Mouse (Mus musculus) midbrain, embryonic 16.5 days (tissue): ENCODE results near the gene March9. TPM values are rescaled to one million over a fixed set of nuclear protein-coding genes. Genes with fewer than 3 reads are reported as not detected.

Experiments
- ATAC-seq: fragments of 200-750 bp; cut with Nextera tagmentation; 2 replicates; pipeline ENCODE4 v1.8.0; 2017; ENCODE audit warnings: moderate TSS enrichment
- H3K27ac ChIP-seq: fragments of 300-500 bp; sonication (generic); 2 replicates; pipeline ENCODE4 v1.5.1; 2014; ENCODE audit warnings: mild to moderate bottlenecking, low read length, mixed read lengths
- H3K27me3 ChIP-seq: fragments of 300-500 bp; sonication (generic); 2 replicates; pipeline ENCODE4 v1.6.1; 2014; ENCODE audit warnings: low read depth, low read length, mixed read lengths; ENCODE audit not compliant: control insufficient read depth, insufficient read depth
- H3K36me3 ChIP-seq: fragments of 300-500 bp; sonication (generic); 2 replicates; pipeline ENCODE4 v1.6.1; 2014; ENCODE audit warnings: mild to moderate bottlenecking, low read length, moderate library complexity, mixed read lengths; ENCODE audit not compliant: control insufficient read depth, insufficient read depth
- H3K4me1 ChIP-seq: fragments of 300-500 bp; sonication (generic); 2 replicates; pipeline ENCODE4 v1.6.1; 2014; ENCODE audit warnings: mild to moderate bottlenecking, low read length, mixed read lengths; ENCODE audit not compliant: control insufficient read depth, insufficient read depth
- H3K4me2 ChIP-seq: fragments of 300-500 bp; sonication (generic); 2 replicates; pipeline ENCODE4 v1.6.1; 2014; ENCODE audit warnings: mild to moderate bottlenecking, low read length, mixed read lengths
- H3K4me3 ChIP-seq: fragments of 300-500 bp; sonication (generic); 2 replicates; pipeline ENCODE4 v1.5.1; 2014; ENCODE audit warnings: low read depth, mild to moderate bottlenecking, low read length, moderate library complexity, mixed read lengths
- H3K9ac ChIP-seq: fragments of 300-500 bp; sonication (generic); 2 replicates; pipeline ENCODE4 v1.6.1; 2014; ENCODE audit warnings: low read depth, low read length, mixed read lengths
- H3K9me3 ChIP-seq: fragments of 300-500 bp; sonication (generic); replicated peaks from 2 replicates; pipeline ENCODE4 v1.6.1; 2014; ENCODE audit warnings: mild to moderate bottlenecking, low read length, mixed read lengths; ENCODE audit not compliant: control insufficient read depth, poor library complexity, severe bottlenecking
- WGBS: fragments of 180-500 bp; shearing (Covaris S2); extraction: QIAGEN DNeasy Blood & Tissue Kit; methylation state at CpG from one replicate; pipeline ENCODE4 v1.1.7; 2014; 5-methylcytosine and 5-hydroxymethylcytosine counted together
- polyA plus RNA-seq: library from polyadenylated mRNA; unstranded; fragments of >200 nt; fragmentation: Nextera tagmentation; extraction: Ambion mirVana; gene quantifications from 2 replicates; pipeline ENCODE4 v1.2.1, GENCODE M21; 2015

The March9 gene
- polyA plus RNA-seq, 1 experiment from 2014 or later, result 6.3 TPM

DNA sequence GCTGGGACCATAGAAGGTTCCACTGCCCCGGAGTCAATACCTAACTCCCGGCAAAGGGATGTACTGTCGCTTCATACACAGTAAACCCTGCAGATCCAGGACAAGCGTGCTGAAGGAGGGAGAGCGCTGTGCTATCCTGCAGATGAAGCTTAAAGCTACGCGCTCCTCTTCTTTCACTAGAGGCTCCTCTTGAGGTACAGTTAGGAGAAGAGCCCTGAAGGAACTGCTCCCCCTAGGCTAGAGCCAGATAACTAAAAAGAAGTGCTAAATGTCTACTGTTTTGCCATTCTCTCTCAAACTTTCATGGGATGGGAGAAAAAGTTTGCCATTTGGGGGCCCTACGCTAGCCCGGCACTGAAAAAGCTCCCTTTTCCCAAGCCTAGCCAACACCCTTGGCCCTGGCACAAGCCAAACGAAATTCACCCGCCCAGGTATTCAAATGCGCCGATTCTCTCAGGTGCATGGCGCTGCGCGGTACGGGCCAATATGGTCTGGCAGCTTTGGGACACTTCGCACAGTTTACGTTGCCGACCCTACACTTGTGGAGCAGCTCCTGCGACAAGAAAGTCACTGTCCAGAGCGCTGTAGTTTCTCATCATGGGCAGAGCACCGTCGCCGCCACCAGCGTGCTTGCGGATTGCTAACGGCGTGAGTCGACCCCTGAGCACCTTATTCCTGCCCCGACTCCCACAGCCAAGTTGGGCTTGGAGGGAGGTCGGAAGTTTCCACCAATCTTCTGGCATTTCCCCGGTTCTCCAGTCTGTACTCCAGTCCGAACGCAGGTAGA, 11.2 kb downstream of the March9 start:
- Histone ChIP-seq H3K4me2 (no peak overlapping the region), H3K36me3 (no peaks in the 10 kb centered on the region), H3K9me3 (no peaks in the 10 kb centered on the region), H3K4me1 (peaks cover 4% of the 10 kb centered on the region; the same call in 1 of the 2 replicates), H3K4me3 (no peak overlapping the region), H3K9ac (0 out of 2 replicates have a peak overlapping the region, but pooled peaks have one; percentile 21), H3K27ac (no peak overlapping the region), H3K27me3 (peaks cover 43% of the 10 kb centered on the region)
- ATAC-seq, result no peak
- WGBS, result 5% methylated on average over 35 of the region's 35 CpGs

DNA sequence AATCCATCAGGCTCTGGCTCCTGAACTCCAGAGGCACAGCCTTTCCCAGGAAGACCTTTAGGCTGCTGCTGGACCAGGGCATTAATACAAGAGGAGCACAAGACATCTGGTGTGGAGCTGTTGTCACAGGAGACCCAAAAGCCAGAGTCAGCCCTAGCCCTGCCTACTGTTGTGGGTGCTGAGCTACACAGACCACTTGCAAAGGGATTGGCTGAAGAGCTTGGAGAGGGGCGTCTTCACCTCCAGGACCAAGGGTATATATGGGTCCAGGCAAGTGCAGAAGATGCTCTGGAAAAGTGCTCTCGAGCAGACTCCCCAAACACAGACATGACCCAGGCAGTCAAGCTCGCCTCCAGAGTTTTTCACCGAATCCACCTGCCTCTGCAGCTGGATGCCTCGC, 12.0 kb downstream of the March9 start, which contains the start of gene Cyp27b1:
TSS of gene Cyp27b1 (plus strand) at position 297 of the 400 bp plus-strand sequence.
- Histone ChIP-seq H3K9ac (0 out of 2 replicates have a peak within 1 kb of the TSS, but pooled peaks have one; percentile 21), H3K27ac (no peak within 1 kb of the TSS), H3K36me3 (no peaks in the 10 kb centered on the region), H3K4me1 (peaks cover 4% of the 10 kb centered on the region; the same call in 1 of the 2 replicates), H3K4me3 (no peak within 1 kb of the TSS), H3K9me3 (no peaks in the 10 kb centered on the region), H3K27me3 (peaks cover 43% of the 10 kb centered on the region), H3K4me2 (no peak within 1 kb of the TSS)
- no peak for ATAC-seq
- 31% methylated on average over 5 of the region's 5 CpGs for WGBS

DNA sequence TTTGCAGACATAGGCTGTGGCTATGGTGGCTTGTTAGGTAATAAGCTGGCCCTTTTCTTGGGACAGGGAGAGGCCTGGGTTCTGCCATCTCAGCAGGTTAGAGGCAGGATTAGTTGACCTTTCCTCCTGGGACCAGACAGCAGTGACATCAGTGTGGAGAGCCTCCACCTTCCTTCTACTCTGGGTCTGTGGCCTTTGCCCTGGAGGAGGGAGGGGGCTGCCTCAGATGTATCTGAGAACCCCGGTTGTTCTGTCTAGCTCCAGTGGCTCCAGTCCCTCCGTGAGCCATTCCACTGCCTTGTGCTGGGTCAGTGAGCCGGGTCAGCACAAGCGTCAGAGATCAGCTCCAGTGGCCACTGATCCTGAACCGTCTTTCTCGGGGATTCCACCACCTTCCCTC, 16.8 kb downstream of the March9 start:
- Histone ChIP-seq H3K27me3 (peaks cover 12% of the 10 kb centered on the region), H3K4me3 (no peak overlapping the region), H3K27ac (no peak overlapping the region), H3K4me2 (no peak overlapping the region), H3K9ac (no peak overlapping the region), H3K9me3 (no peaks in the 10 kb centered on the region), H3K36me3 (no peaks in the 10 kb centered on the region), H3K4me1 (peaks cover 12% of the 10 kb centered on the region)
- no peak for ATAC-seq
- 52% methylated on average over 6 of the region's 6 CpGs for WGBS

DNA sequence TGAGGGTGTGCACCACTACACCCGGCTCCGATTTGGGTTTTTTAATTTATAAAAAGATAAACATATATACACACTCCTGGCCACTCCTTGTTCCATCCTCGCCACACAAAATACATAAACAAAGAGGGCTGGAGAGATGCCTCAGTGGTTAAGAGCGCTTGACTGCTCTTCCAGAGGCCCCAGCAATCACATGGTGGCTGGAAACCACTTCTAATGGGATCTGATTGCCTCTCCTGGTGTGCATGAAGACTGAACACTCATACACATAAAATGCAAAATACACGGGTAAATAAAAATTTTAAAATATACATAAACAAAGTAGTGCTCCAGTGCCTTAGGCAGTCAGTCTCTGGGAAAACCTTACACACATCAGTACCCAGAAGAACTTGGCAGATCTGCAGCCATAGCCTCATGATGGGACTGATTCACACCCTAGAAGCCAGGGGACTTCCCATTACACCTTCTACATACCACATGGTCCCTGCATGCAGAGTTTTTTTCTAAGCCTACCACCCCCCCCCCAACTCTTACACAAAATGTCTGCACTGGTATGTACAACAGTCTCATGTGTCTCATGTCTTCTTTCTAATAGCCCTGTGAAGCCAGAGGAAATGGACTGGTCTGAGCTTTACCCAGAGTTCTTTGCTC, 17.4 kb downstream of the March9 start:
- Histone ChIP-seq H3K9me3 (no peaks in the 10 kb centered on the region), H3K9ac (peak overlapping the region; percentile 79), H3K4me3 (peak overlapping the region; percentile 91), H3K27me3 (peaks cover 6% of the 10 kb centered on the region), H3K36me3 (no peaks in the 10 kb centered on the region), H3K4me2 (peak overlapping the region; percentile 97), H3K27ac (no peak overlapping the region), H3K4me1 (peaks cover 12% of the 10 kb centered on the region)
- 18% methylated on average over 5 of the region's 5 CpGs for WGBS
- no peak for ATAC-seq

DNA sequence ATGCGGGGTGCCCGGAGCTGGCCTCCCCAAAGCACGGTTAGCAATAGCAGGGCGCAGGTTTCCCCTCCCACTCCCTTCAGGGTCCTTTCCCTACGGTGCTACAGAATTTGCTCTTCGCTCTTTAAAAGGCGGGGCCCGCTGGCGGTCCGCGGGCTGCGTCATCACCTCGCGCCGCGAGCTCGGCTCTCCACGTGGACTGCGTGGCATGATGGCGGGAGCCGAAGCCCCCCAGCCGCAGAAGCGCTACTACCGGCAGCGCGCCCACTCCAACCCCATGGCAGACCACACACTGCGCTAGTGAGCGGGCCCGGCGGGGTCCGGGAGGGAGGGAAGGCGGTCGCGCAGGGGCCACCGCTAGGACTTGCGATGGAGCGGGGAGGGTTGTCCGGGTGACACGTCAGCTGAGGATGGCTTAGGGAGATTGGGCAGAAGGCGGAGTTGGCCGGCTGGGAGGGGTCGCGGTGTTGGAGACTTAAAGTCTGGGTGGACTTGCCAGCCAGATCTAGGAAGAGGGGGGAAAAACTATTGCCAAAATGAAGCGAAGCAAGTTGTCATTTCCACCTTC, 18.1 kb downstream of the March9 start:
- WGBS, result under 1% methylated on average over 44 of the region's 44 CpGs
- peak overlapping the region; percentile 97 for H3K4me2 ChIP-seq
- peak overlapping the region; percentile 91 for H3K4me3 ChIP-seq
- peak; percentile 87 for ATAC-seq
- H3K27me3 ChIP-seq, result peaks cover 4% of the 10 kb centered on the region
- no peaks in the 10 kb centered on the region for H3K9me3 ChIP-seq
- no peaks in the 10 kb centered on the region for H3K36me3 ChIP-seq
- peak overlapping the region; percentile 63 for H3K27ac ChIP-seq
- peaks cover 12% of the 10 kb centered on the region for H3K4me1 ChIP-seq
- peak overlapping the region; percentile 79 for H3K9ac ChIP-seq

DNA sequence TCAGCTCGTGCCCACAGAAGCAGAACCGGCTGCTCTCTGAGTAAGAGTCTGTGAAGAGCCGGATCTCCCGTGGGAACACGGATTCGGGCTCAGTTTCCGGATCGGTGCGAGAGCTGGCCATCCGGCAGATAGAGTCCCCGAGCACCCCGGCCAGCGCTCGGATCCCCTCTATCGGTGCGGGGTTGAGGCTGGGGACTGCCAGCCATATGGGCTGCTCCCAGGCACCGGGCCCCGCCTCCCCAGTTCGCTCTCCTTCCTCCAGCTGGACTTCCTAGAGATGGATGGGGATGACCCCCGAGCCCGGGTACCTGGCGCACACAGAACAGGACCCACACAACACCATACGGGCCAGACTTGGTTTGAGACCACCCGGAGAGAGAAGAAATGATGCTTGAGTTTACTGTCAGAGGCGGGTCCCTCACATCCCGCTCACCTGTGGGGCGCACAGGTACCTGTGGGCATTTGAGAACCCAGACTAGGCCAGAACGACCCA, 18.7 kb downstream of the March9 start, which contains the start of the genes Mettl1 and Eef1akmt3:
TSS of gene Mettl1 (plus strand) at position 141 of the 493 bp plus-strand sequence.
TSS of gene Eef1akmt3 (minus strand) at position 240 of the 493 bp plus-strand sequence.
- WGBS, result under 1% methylated on average over 28 of the region's 28 CpGs
- Histone ChIP-seq H3K4me2 (peak within 1 kb of the TSS; percentile 97), H3K4me3 (peak within 1 kb of the TSS; percentile 91), H3K27ac (peak within 1 kb of the TSS; percentile 63), H3K9me3 (no peaks in the 10 kb centered on the region), H3K4me1 (peaks cover 12% of the 10 kb centered on the region), H3K9ac (peak within 1 kb of the TSS; percentile 79), H3K36me3 (no peaks in the 10 kb centered on the region), H3K27me3 (peaks cover 4% of the 10 kb centered on the region)
- ATAC-seq, result peak; percentile 80

DNA sequence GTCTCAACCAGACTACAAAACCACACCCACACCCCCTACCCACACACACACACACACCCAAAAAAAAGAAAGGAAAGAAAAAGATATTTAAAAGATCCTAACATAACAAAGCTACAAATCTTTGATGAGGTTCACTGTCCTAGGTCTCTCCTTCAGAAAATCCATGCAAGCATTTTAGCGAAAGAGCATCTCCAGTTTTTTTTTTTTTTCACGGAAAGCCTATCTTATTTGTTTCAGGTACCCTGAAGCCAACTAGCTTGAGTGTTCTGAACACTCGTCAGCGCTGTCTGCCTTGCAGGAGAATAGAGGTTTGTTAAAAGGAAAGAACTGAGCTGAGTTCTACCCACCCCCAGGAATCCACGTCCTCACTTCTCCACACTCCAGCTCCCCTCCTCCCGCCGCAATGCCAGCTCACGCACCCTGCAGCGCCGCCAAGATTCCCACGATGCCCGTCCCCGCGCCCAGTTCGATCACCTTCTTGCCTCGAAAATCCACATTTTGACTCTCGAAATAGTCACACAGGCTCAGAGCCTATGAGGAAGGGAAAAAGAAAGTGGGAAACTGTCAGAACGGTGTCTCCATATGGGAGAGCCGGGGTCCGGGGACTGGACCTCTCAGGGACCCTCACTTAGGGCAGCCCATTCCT, 19.3 kb downstream of the March9 start:
- no peak; the same call in 1 of the 2 replicates for ATAC-seq
- no peaks in the 10 kb centered on the region for H3K9me3 ChIP-seq
- no peak overlapping the region for H3K27ac ChIP-seq
- no peaks in the 10 kb centered on the region for H3K36me3 ChIP-seq
- peak overlapping the region; percentile 97 for H3K4me2 ChIP-seq
- H3K27me3 ChIP-seq, result peaks cover 4% of the 10 kb centered on the region
- H3K9ac ChIP-seq, result peak overlapping the region; percentile 79
- H3K4me3 ChIP-seq, result peak overlapping the region; percentile 91
- H3K4me1 ChIP-seq, result peaks cover 12% of the 10 kb centered on the region
- 1% methylated on average over 20 of the region's 20 CpGs for WGBS

DNA sequence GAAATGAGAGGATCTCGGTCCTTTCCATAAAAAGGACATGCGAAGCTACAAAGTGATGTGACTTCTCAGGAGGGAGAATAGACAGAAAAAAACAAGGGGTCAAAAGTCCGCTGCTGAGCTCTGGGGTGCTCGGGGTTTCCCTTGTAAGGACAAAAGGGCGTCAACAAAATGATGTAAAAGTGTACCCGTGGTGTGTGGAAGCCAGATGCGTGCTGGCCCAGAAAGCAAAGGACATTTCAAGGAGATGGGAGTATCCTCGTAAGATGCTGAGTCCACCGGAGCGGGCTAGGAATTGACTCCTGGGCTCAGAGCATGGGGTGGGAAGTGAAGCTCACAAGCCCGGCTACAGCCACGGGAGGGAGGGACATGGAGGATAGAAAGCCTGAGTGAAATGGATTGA, 22.3 kb downstream of the March9 start:
- H3K36me3 ChIP-seq, result no peaks in the 10 kb centered on the region
- WGBS, result 74% methylated on average over 12 of the region's 12 CpGs
- peaks cover 10% of the 10 kb centered on the region for H3K4me1 ChIP-seq
- no peak for ATAC-seq
- no peak overlapping the region for H3K9ac ChIP-seq
- H3K9me3 ChIP-seq, result no peaks in the 10 kb centered on the region
- H3K4me2 ChIP-seq, result no peak overlapping the region
- no peak overlapping the region for H3K4me3 ChIP-seq
- peaks cover 4% of the 10 kb centered on the region for H3K27me3 ChIP-seq
- no peak overlapping the region for H3K27ac ChIP-seq
